Mouse (Mus musculus) erythroid progenitor cell, adult 5-6 weeks (primary cell): Measurements from ENCODE around the gene Cpne6. TPM values are rescaled to one million over a fixed set of nuclear protein-coding genes. Genes with fewer than 3 reads are reported as not detected.
A peak's percentile ranks its signal among the peaks of the same experiment; 100 is the strongest.

Source experiments
- ATAC-seq: replicated peaks from 2 replicates; pipeline ENCODE4 v1.8.0; 2016; ENCODE audit warnings: moderate number of reproducible peaks, mild to moderate bottlenecking, moderate TSS enrichment, inconsistent platforms; ENCODE audit not compliant: poor library complexity, low FRiP score, severe bottlenecking
- total RNA-seq, 2 experiments: library from RNA; stranded (forward) in 1 of 2; stranded (reverse) in 1 of 2; fragments of 150-400 nt in 1 of 2; fragments of 186-747, 209-891 nt in 1 of 2; gene quantifications; 2 replicates each; pipeline versions ENCODE4 v1.2.3 to v1.2.4; 2015 to 2017; ENCODE audit warnings: low replicate concordance in 2 of 2

Cpne6 gene
- total RNA-seq (2015; ENCODE audit: low replicate concordance) (not detected in 2 replicates), total RNA-seq (2017; ENCODE audit: low replicate concordance) (not detected in 2 replicates)

- ATAC-seq: no peak
These were observed at the start of gene Cpne6 for GRCm38 (mm10) chr14:55510125-55510731. Gene Cpne6, plus strand, starts transcription at chr14:55510445.

- ATAC-seq: no peak
These were observed 48.5 kb upstream of the Cpne6 start for GRCm38 (mm10) chr14:55461757-55462156.

GRCm38 (mm10) chr14:55466481-55466880 is 43.8 kb upstream of the Cpne6 start:
- no peak for ATAC-seq

- ATAC-seq: no peak
These were observed 43.1 kb upstream of the Cpne6 start for GRCm38 (mm10) chr14:55467108-55467507.

- ATAC-seq: no peak
These were observed 41.9 kb upstream of the Cpne6 start for GRCm38 (mm10) chr14:55468301-55468741.

- ATAC-seq: no peak
These were observed 41.2 kb upstream of the Cpne6 start for GRCm38 (mm10) chr14:55469041-55469440.

- no peak for ATAC-seq
These were observed 40.4 kb upstream of the Cpne6 start for GRCm38 (mm10) chr14:55469821-55470220.

- no peak for ATAC-seq
These were observed 39.4 kb upstream of the Cpne6 start for GRCm38 (mm10) chr14:55470806-55471205.

- no peak for ATAC-seq
These were observed 34.6 kb upstream of the Cpne6 start for GRCm38 (mm10) chr14:55475654-55476053.

- ATAC-seq: no peak
These were observed 32.8 kb upstream of the Cpne6 start for GRCm38 (mm10) chr14:55477421-55477820.

- ATAC-seq: peak; percentile 43; the same call in 1 of the 2 replicates
These were observed 32.4 kb upstream of the Cpne6 start for GRCm38 (mm10) chr14:55477829-55478228.

- ATAC-seq: peak; percentile 95
These were observed 31.3 kb upstream of the Cpne6 start, which contains the start of gene Dhrs4 for GRCm38 (mm10) chr14:55478651-55479599. Gene Dhrs4, plus strand, starts transcription at chr14:55478758.

- no peak for ATAC-seq
These were observed 30.6 kb upstream of the Cpne6 start for GRCm38 (mm10) chr14:55479629-55480028.

GRCm38 (mm10) chr14:55484430-55485085 is 25.7 kb upstream of the Cpne6 start:
- no peak for ATAC-seq

GRCm38 (mm10) chr14:55486836-55487235 is 23.4 kb upstream of the Cpne6 start:
- ATAC-seq: no peak

- ATAC-seq: no peak
These were observed 19.7 kb upstream of the Cpne6 start, which contains the start of gene Carmil3 for GRCm38 (mm10) chr14:55490361-55491201. Gene Carmil3, plus strand, starts transcription at chr14:55490651.

- peak; percentile 87 for ATAC-seq
These were observed 18.9 kb upstream of the Cpne6 start for GRCm38 (mm10) chr14:55491291-55491833.

- ATAC-seq: no peak
These were observed 18.1 kb upstream of the Cpne6 start for GRCm38 (mm10) chr14:55492103-55492502.
